Mouse (Mus musculus): ENCODE measurements around the gene Cdyl.

GRCm38 (mm10) chr13:35821821-35822454 is 162.3 kb downstream of the Cdyl start:
- TF ChIP-seq CTCF (IDR thresholded peaks at IDR 0.05; ENCODE audit: low read depth, low read length) (no peak), POLR2A (IDR thresholded peaks at IDR 0.05; ENCODE audit: extremely low read depth, insufficient read depth, low read length) (no peak)
